Mouse (Mus musculus) thymus, postnatal 25 days (tissue): Measurements from ENCODE around the gene Zkscan14.
A peak's percentile ranks its signal among the peaks of the same experiment; 100 is the strongest.
"Not testable (repeated sequence)": the region's sequence is repeated elsewhere in the genome, so short reads cannot be mapped to it uniquely, and the experiment has no call there.

Experiments
- DNase-seq: peaks from one replicate; pipeline ENCODE4 v3.0.0; 2022

Zkscan14 gene

DNA sequence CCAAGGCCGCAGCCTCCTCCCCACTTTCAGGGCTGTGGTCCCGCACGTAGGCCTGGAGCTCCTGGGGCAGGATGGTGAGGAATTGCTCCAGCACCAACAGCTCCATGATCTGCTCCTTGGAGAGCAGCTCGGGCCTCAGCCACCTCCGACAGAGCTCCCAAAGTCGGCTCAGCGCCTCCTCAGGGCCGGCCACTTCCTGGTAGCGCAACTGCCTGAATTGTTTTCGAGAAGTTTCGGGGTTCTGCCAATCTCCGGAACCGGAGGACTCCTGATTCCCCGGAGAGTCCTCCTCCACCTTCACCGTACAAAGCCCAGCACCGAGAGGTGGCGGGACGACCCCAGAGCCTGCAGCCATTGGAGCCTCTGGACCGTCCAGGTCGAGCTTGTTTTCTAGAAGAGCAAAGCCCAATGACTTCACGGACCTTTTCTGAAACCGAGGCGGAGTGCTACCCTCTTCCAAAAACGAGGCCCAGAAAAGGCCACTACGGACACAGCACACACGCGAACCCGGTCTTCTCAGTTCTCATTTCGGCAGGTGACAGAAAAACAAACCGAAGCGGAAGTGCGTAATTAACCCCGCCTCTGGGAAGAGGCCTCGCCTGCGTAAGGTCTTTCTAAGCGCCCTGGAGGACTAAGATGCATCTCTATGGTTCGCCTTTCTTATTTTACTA is at the start of gene Zkscan14:
Gene Zkscan14, minus strand, starts transcription at position 548 of the 671 bp plus-strand sequence.
- peak; percentile 74 for DNase-seq

GRCm38 (mm10) chr5:145249520-145249919 is 47.9 kb upstream of the Zkscan14 start:
- DNase-seq: no peak

DNA sequence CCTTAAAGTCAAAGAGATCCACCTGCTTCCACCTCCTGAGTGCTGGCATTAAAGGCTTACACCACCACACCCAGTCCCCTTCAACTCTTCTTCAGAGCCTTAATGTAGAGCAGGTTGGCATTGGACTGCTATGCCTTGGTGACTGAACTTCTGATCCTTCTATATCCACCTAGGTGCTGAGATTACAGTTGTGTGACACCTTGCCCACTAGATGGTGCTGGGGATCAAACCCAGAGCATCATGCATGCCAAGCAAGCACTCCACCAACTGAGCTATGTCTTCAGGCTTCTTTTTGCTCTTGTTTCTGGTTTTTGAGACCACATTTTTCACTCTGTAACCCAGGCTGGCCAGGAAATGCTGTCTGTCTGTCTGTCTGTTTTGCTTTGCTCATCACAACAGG is 33.0 kb upstream of the Zkscan14 start:
- DNase-seq: peak; percentile 47

- no peak for DNase-seq
These were observed 30.3 kb upstream of the Zkscan14 start for GRCm38 (mm10) chr5:145231893-145232411.

GRCm38 (mm10) chr5:145231367-145231871 is 29.8 kb upstream of the Zkscan14 start, which contains the start of gene Zfp655:
Zfp655 (plus strand) TSS chr5:145231715.
- peak; percentile 96 for DNase-seq

DNA sequence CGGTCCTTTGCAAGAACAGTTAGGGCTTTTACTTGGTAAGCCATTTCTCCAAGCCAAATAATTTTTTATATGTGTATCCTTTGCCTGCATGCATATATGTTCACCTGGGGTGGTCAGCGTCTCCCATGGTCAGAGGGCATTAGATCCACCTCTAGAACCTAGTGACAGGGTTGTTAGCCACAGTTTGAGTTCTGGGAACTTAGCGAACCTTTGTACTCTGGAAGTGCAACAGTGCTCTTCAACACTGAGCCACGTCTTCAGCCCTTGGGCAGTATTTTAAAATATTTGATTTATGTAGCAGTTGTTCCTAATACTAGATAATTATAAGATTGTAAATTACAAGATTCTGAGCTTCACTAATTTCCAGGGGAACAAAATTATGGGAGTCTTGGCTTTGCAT is 29.0 kb upstream of the Zkscan14 start:
- no peak for DNase-seq

DNA sequence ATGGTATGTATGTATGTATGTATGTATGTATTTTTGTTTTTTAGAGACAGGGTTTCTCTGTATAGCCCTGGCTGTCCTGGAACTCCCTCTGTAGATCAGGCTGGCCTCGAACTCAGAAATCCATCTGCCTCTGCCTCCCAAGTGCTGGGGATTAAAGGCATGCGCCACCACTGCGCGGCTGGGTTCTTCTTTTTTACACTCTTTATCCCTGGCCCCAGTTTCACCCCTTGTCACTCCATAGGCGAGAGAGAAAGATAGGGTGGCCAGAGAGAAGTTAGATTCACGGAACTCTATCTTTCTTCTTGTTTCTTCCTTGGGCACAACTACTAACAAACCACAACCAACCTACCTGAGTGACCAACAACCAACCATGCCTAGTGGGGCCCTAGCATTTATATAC is 27.6 kb upstream of the Zkscan14 start:
- DNase-seq: not testable (repeated sequence)

GRCm38 (mm10) chr5:145226453-145226852 is 24.8 kb upstream of the Zkscan14 start:
- DNase-seq: no peak

DNA sequence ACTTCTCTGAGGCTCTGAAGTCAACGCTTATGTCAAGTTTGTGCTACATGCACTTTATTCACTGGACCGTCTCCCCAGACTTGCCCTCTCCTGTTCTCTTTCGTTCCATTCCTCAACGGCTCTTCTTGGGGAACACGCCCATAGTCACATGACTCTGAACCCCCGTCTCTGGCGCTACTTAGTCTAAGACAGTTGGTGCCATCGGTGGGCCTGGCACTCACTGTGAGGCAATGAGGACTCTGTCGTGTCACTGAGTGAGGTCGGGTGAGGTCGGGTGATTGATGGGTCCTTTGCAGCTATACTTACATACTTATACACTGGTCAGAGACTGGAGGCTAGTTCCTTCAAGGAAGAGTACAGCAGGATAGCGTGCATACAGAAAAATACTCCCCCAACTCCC is 21.7 kb upstream of the Zkscan14 start:
- DNase-seq: no peak

DNA sequence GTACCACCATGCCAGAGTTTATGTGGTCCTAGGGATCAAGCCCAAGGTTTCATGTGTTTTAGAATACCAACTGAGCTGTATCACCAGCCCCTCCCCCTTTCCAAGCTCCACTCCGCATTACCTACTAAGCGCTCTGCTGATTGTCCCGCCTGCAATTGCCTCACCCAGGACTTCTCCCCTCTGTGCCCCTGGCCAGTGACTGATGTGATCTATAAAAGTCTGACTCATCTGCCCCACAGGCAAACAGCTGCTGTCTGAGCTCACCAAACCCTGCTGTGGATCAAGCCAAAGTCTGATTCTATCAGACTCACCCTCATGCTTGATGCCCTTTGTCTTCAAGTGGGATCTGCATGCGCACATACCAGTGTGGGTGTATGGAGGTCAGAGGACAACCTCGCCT is 21.2 kb upstream of the Zkscan14 start:
- no peak for DNase-seq

DNA sequence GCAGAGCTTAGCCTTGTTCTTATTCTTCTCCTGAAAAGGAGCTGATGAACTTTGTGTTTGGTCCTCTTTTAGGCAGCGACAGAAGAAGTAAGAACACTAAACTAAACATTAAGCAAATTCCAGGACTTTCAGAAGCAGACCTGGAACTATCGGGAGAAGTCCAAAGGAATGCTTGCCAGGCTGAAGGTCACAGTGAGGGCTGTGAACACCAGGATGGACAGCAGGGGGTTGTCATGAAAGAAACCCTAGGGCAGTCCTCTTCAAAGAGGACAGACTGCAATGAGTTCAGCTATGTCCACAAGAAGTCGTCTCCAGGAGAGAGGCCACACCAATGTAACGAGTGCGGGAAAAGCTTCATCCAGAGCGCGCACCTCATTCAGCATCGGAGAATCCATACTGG is 18.3 kb upstream of the Zkscan14 start:
- no peak for DNase-seq

DNA sequence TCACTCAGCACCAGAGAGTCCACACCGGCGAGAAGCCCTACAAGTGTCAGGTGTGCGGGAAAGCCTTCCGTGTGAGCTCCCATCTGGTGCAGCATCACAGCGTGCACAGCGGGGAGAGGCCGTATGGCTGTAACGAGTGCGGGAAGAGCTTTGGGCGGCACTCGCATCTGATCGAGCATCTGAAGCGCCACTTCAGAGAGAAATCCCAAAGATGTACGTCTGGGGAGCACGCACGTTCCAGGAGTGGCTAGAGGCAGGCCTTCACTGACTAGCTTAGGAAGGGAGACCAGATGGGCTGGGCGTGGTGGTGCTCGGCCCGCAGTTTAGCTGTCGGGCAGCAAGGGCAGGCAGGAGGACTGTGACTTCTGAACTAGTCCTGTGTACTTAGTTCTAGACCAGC is 17.0 kb upstream of the Zkscan14 start:
- no peak for DNase-seq

- DNase-seq: no peak
These were observed 16.5 kb upstream of the Zkscan14 start for GRCm38 (mm10) chr5:145218206-145218605.

- no peak for DNase-seq
These were observed 16.1 kb upstream of the Zkscan14 start for GRCm38 (mm10) chr5:145217746-145218145.

DNA sequence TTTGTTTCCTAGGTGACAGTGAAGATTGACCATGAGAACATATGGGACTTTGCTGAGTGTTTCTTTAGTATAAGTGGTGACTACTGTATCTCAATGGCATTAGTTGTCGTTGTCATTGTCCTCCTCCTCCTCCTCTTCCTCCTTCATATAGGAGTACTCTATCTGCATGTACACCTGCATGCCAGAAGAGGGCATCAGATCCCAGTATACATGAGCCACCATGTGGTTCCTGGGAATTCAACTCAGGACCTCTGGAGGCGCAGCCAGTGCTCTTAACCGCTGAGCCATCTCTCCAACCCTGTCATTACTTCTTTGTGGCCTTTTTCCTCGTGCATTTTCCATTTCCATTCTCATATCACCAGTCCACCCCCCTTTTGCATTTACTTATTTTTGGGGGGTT is 13.0 kb upstream of the Zkscan14 start:
- DNase-seq: no peak

GRCm38 (mm10) chr5:145213505-145213904 is 11.8 kb upstream of the Zkscan14 start:
- no peak for DNase-seq

DNA sequence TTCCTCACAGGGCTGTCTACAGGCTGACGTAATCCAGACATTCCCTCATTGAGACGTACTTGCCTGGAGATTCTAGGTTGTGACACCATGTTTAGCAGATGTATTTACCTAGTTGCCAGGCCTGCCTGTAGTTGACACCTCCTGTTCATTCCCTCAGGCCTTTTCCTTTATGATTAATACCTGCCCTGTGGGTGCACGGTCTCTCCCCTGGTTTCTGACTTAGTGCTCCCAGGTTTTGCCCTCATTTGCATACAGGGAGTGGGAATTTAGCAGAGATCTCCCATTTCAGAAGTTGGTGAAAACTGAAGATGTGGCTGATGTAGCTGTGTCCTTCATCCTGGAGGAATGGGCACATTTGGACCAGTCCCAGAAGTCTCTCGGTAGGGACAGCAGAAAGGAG is 10.5 kb upstream of the Zkscan14 start:
- DNase-seq: no peak

- DNase-seq: no peak
These were observed 9.7 kb upstream of the Zkscan14 start for GRCm38 (mm10) chr5:145211340-145211739.

DNA sequence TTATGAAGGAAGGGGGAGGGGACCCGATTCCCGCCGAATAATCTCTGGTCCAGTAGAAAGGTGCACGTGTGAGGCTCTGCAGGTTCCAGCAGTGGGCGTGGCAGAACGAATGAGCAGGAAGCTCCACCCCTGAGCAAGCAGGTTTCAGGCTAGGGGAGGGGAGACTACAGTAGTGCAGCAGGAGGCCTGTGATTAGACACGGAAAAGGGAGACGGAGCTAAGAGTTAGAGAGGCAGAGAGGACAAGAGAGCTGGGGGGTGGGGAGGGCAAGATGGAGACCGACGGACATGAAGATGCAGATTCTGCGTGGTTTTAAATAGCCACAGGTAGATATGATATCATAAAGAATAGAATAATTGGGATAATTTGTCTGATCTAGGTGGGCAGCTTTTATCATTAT is 6.7 kb upstream of the Zkscan14 start:
- DNase-seq: not testable (repeated sequence)

DNA sequence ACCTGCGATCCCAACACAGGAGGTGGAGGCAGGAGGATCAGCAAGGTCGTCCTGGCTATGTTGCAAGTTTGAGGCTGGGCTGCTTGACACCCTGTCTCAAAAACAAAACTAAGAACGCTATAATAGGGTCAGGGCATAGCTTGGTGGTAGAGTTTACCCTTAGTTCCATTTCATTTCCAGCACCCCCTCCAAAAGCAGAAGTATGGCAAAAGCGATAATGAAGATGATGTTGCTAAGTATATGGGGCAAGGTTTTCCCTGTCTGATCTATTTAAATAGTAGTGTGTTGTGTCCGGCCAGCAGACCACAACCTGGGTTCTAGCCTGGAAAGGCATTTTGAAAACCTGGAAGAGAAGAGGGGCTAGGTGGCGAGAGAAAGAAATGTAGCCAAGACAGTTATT is 6.3 kb upstream of the Zkscan14 start:
- no peak for DNase-seq

GRCm38 (mm10) chr5:145207385-145207784 is 5.7 kb upstream of the Zkscan14 start:
- no peak for DNase-seq

DNA sequence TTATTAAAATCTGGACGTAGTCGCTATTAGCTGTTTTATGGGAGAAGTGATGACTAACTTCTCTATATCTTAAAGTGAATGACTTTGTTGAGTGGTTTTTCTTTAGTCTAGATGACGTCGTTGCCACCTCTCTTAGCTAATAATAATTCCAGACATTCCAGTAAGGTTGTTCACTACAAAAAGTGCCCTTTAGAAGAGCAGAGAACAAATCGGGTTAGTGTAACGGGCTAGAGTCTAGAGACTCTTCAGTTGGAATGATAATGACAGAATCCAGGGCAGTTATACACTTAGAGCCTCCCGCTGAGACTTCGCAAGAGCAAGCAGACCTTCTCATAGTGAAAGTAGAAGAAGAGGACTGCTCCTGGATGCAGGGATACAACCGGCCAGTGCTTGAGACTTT is 3.4 kb upstream of the Zkscan14 start:
- no peak for DNase-seq

GRCm38 (mm10) chr5:145203936-145204691 is 2.4 kb upstream of the Zkscan14 start, which contains the start of gene Zkscan5:
Zkscan5 (plus strand) TSS chr5:145204562.
- peak; percentile 97 for DNase-seq

DNA sequence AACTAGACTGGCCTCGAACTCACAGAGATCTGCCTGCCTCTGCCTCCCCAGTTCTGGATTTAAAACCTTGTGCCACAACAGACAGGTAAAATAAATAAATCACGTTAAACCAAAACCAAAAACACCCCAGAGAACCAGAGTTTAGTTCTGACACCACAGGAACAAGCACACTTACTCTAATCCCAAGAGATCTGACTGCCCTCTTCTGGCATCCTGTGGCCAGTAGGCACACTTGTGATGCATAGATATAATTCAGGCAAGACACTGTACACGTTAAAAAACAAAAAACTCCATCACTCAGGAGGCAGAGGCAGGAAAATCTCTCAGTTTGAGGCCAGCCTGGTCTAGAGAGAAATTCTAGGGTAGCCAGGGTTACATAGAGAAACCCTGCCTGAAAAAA is 778 bp upstream of the Zkscan14 start:
- no peak for DNase-seq
